Mouse (Mus musculus) right cerebral cortex, postnatal 4 days (tissue): Measurements from ENCODE around the gene Becn1.

Source experiments
- DNase-seq: peaks from one replicate; pipeline ENCODE4 v3.0.0-alpha.2; 2022

Becn1 gene

GRCm38 (mm10) chr11:101263989-101264280 lies 38.2 kb downstream of the Becn1 start:
- no peak for DNase-seq

GRCm38 (mm10) chr11:101263138-101263988 lies 38.7 kb downstream of the Becn1 start:
- no peak for DNase-seq

DNA sequence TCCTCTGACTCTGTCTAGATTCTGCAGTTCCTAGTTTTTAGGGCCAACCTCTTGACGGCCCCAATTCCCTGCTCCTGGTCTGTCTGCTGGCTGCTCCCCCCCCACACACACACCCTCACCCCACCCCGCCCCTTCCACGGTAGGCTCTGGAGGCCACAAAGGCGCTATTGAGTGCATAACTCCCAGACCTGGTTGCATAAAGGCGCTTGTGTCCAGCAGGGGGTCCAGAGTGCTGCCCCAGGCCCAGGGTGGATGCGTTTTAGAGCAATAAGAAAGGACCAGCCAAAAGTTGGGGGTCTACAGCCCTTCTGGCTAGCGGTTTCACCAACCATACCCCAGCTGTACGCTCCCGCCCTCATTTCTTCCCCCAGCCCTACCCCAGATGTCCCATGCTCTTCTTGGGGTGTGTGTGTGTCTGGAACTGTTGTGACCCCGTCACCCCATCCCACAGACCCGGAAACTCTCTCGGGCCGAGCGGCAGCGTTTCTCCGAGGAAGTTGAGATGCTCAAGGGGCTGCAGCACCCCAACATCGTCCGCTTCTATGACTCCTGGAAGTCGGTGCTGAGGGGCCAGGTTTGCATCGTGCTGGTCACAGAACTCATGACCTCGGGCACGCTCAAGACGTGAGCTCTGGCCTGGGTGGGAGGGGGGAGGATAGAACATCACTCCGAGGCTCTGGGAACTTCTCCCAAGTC lies 39.7 kb downstream of the Becn1 start:
- no peak for DNase-seq

GRCm38 (mm10) chr11:101260826-101261380 lies 41.2 kb downstream of the Becn1 start:
- no peak for DNase-seq

DNA sequence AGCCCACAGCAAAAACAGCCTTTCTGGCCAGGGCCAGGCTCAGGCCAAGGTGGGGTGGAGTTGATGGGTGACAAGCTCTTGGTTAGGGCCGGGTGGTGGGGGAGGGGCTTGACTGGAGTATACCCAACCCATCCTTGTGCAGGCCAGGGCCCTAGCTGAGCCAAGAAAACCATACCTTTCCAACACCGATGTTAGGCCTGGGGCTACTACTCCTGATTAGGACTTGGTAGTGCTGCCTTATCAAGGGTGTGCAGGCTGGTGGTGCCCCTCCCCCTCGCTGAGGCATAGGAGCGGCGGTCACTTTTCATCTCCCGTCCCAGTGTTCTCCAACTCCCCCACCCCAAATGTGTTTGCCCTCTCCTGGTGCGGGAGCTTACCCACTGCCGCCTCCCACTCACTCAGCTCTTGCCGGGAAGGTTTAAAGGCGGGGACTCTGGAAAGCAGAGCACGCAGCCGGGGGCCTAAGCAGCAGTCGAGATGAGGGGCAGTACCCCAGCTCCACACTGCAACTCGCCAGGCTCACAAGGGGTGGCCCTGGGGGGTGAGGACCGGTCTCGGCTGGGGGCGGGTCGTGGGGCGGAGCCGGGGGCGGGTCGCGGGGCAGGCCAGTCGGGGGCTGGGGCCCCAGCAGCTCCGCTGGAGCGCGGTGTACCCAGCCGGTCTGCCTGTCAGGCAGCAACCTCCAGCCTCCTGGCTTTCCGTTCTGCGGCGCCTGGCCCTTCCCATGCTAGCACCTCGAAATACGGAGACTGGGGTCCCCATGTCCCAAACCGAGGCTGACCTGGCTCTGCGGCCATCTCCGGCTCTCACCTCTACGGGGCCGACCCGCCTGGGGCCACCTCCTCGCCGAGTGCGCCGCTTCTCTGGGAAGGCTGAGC lies 41.9 kb downstream of the Becn1 start, which contains the start of gene Wnk4:
Wnk4 (plus strand) TSS at position 620 of the 878 bp plus-strand sequence.
- DNase-seq, result peak; percentile 49

DNA sequence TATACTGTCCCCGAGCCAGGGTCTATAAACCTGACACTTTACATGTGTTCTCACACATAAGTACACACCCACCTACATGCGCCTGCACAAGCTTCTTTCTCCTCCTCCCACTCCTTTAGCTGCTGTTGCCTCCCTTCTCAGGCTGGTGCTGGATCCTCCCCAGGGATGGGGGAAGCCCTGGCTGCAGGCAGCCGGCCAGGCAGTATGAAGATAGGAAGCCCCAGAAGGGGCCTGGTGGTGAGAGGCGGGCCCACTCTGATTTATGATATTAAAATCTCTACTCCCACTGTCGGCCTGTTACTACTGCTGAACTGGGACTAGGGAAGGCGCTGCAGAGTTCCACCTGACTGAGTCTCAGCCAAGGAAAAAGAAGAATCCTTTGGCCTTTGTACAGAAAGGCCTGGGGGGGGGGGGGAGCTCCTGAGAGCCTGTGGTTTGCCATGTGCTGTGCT lies 42.8 kb downstream of the Becn1 start:
- no peak for DNase-seq

- DNase-seq, result no peak
These were observed 46.0 kb downstream of the Becn1 start for GRCm38 (mm10) chr11:101255826-101256775.

- peak; percentile 80 for DNase-seq
These were observed 48.3 kb downstream of the Becn1 start, which contains the start of gene Vps25 for GRCm38 (mm10) chr11:101253613-101254389. TSS of gene Vps25 (plus strand) at chr11:101253707.

- DNase-seq, result no peak
These were observed 49.1 kb downstream of the Becn1 start for GRCm38 (mm10) chr11:101252941-101253340.

- DNase-seq, result no peak
These were observed 51.1 kb downstream of the Becn1 start for GRCm38 (mm10) chr11:101251031-101251430.

DNA sequence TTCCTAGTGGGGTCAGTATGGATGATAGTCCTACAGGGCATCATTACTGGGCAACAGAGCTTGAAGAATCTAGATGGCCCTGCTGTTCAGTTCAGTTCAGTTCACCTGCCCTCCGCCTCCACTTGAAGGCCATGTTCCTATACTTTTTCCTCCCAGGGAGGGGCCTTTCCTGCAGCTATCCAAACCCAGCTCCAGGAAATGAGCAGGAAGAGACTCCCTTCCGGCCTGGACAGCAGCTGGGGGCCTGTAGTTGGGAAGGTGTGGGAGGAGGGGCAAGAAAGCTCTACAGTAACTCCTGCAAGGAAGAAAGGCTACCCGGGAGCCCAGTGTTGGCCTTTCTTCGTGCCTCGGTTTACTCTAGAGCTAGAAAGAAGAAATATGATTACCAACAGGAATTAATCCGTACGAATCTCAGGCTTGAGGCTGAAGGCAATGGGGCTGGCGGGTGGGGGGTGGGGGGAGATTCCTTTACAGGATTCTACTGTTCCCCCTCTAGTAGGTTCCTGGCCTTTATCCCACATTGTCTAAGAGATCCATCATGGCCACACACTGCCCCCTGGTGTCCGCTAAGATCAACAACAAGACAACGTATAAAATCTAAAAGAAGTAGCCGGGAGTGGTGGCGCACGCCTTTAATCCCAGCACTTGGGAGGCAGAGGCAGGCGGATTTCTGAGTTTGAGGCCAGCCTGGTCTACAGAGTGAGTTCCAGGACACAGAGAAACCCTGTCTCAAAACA lies 53.7 kb downstream of the Becn1 start:
- peak; percentile 57 for DNase-seq

DNA sequence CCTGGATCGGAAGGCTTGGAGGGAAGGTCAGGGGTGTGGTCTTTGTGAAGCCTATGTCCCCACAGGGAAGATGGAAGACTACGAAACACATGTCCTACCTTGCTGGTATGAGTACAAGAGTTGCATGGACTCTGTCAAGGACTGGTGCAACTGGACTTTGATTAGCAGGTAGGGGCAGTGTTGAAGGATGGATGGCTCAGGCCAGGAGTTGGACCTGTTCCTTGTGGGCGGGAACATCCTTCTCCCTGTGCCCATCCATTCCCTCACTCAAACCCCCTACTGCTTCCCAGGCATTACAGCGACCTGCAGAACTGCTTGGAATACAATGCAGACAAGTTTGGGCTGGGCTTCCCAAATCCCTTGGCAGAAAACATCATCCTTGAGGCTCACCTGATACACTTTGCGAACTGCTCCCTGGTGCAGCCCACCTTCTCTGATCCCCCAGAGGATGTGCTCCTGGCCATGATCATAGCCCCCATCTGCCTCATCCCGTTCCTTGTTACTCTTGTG lies 54.5 kb downstream of the Becn1 start:
- no peak for DNase-seq

DNA sequence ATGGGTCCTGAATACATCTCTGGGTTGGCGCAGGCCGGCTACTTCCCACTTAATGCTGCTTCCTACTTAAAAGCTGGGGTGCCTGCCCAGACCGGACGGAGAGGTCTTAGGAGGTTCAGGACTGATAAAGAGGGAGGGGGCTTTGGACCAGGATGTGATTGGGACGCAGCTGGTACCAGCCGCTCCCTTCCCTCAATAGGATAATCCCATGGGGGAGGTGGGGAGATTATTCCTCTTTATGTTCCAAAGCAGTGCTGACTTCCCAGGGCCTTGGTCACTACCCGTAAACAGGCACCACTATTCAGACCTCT lies 55.4 kb downstream of the Becn1 start:
- no peak for DNase-seq

DNA sequence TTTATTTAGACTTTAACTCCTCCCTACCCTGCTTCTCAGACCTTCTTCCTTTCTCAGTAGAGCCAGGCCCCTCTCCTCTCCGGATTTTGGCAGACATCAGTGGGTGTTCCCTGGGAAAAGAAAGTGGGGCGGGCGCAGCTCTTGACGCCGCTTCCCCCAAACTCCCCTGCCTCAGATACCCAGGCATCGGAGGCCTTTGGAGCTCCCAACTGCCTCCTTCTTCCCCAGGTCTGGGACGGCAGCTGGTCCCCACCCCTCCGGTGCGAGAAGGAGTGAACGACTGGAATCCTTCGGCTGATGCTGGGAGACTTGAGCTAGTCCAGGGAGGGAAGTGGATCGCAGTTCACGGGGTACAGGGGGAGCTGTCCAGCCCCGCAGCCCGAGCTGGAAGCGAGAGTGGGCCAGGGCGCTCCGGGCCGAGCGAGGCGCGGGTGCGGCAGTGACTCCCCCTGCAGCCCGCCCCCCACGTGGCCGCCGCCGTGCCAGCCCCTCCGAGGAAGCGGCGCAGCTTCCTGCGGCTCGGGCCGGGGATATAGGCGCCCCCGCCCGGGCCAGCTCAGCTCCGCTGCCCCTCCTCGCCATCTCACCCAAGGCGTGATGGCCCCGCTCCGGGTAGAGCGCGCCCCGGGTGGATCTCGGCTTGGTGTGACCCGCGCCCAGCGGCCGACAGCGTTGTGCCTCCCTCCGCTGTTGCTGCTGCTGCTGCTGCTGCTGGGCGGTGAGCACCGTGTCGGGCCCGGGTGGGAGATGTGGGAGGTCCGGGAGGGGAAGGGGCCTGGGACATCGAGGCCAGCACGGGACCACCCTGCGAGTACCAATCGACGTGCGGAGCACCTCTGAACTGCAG lies 56.0 kb downstream of the Becn1 start, which contains the start of gene Ramp2:
Ramp2 (plus strand) TSS at position 174 of the 847 bp plus-strand sequence.
- peak; percentile 63 for DNase-seq

DNA sequence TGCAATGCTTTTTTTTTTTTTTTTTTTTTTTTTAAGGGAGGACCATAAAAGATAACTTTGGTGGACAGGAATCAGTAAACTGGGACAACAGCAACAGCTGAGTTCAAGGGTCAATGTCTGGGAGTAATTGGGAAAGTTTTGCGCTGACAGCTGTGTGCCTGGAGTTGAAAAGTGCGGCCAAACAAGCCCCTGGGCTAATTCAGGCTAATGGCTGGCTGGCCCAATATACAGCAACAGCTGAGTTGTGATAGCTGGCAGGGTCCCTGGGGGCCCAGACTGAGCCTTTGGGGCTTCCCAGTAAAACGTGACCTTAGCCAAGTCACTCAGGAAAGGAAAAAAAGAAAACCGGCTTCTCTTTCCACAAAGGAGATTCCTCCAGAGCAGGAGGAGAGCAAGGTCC lies 57.0 kb downstream of the Becn1 start:
- DNase-seq, result no peak

DNA sequence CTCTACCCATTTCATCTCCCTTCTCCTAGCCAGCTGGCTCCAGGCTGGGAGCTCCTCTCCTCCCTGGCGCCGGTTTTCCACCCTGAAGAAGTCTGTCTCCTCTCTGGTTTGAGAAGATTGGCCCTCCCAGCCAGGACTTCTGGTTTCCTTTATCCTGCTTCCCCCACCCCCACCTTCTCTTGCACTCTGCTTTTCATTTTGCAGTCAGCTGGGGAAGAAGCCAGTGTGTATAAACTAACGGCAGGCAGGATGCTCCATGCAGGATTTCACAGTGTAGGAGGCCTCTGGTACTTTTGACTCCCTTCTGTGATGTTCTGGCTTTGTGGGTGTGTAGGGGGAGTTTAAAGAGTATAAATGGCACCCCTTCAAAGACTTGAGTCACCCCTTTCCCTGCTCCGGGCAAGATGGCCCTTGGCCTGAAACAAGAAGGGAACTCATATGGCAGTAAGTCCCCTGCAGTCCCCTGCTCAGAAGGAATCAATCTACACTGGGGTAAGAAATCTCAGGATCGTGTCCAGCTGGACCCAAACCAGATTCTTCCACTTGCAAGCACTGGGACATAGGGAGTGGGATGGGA lies 63.9 kb downstream of the Becn1 start:
- peak; percentile 32 for DNase-seq

GRCm38 (mm10) chr11:101236782-101237181 lies 65.3 kb downstream of the Becn1 start:
- no peak for DNase-seq
